Mouse (Mus musculus): Measurements from ENCODE around the gene Emid1. TPM values are rescaled to one million over a fixed set of nuclear protein-coding genes. Genes with fewer than 3 reads are reported as not detected.

Gene Emid1
- polyA plus RNA-seq, 1 experiment from 2014 or later: 13.0 TPM

- WGBS: 90% methylated on average over 7 of the region's 7 CpGs
- no peaks in the 10 kb centered on the region for H3K27me3 ChIP-seq (replicated peaks; ENCODE audit: control insufficient read depth, insufficient read depth, low read length)
- no peak overlapping the region for H3K4me2 ChIP-seq (ENCODE audit: low read length)
- H3K27ac ChIP-seq (ENCODE audit: low read depth, low read length): no peak overlapping the region
- no peaks in the 10 kb centered on the region for H3K36me3 ChIP-seq (ENCODE audit: control insufficient read depth, insufficient read depth, low read length)
- H3K9ac ChIP-seq (ENCODE audit: low read length): no peak overlapping the region
- DNase-seq (ENCODE audit: low spot score) (no peak), ATAC-seq (no peak)
- no peaks in the 10 kb centered on the region for H3K9me3 ChIP-seq (replicated peaks; ENCODE audit: control insufficient read depth, low read length)
- H3K4me1 ChIP-seq (ENCODE audit: control insufficient read depth, insufficient read depth, low read length): no peaks in the 10 kb centered on the region; the same call in 1 of the 2 replicates
- H3K4me3 ChIP-seq (ENCODE audit: low read depth, low read length): no peak overlapping the region
Observed at GRCm38 (mm10) chr11:5175141-5175540, 23.1 kb upstream of the Emid1 start.

GRCm38 (mm10) chr11:5172861-5173260, 20.8 kb upstream of the Emid1 start:
- DNase-seq (ENCODE audit: low spot score) (no peak), ATAC-seq (no peak)
- Histone ChIP-seq H3K4me2 (ENCODE audit: low read length) (no peak overlapping the region), H3K4me1 (ENCODE audit: control insufficient read depth, insufficient read depth, low read length) (peaks cover under 1% of the 10 kb centered on the region), H3K9ac (ENCODE audit: low read length) (no peak overlapping the region), H3K4me3 (ENCODE audit: low read depth, low read length) (no peak overlapping the region), H3K27me3 (replicated peaks; ENCODE audit: control insufficient read depth, insufficient read depth, low read length) (no peaks in the 10 kb centered on the region), H3K27ac (ENCODE audit: low read depth, low read length) (no peak overlapping the region), H3K36me3 (ENCODE audit: control insufficient read depth, insufficient read depth, low read length) (no peaks in the 10 kb centered on the region), H3K9me3 (replicated peaks; ENCODE audit: control insufficient read depth, low read length) (no peaks in the 10 kb centered on the region)
- whole genome bisulfite sequencing: 43% methylated on average over 3 of the region's 3 CpGs

GRCm38 (mm10) chr11:5167311-5167710, 15.3 kb upstream of the Emid1 start:
- H3K9ac ChIP-seq (ENCODE audit: low read length): no peak overlapping the region

GRCm38 (mm10) chr11:5165471-5165916, 13.4 kb upstream of the Emid1 start:
- H3K9ac ChIP-seq (ENCODE audit: low read length): no peak overlapping the region; the same call in 1 of the 2 replicates
- peak; percentile 77 for ATAC-seq

More at GRCm38 (mm10) chr11:5167311-5167710, 15.3 kb upstream of the Emid1 start:
- Histone ChIP-seq H3K27me3 (replicated peaks; ENCODE audit: control insufficient read depth, insufficient read depth, low read length) (no peaks in the 10 kb centered on the region), H3K4me2 (ENCODE audit: low read length) (no peak overlapping the region), H3K27ac (ENCODE audit: low read depth, low read length) (peak overlapping the region; percentile 71; the same call in 1 of the 2 replicates), H3K36me3 (ENCODE audit: control insufficient read depth, insufficient read depth, low read length) (no peaks in the 10 kb centered on the region), H3K9me3 (replicated peaks; ENCODE audit: control insufficient read depth, low read length) (no peaks in the 10 kb centered on the region), H3K4me1 (ENCODE audit: control insufficient read depth, insufficient read depth, low read length) (peaks cover 32% of the 10 kb centered on the region), H3K4me3 (ENCODE audit: low read depth, low read length) (no peak overlapping the region)
- peak; percentile 60 for ATAC-seq
- 14% methylated on average over 9 of the region's 9 CpGs for whole genome bisulfite sequencing
- peak; percentile 80 for DNase-seq (ENCODE audit: low spot score)

GRCm38 (mm10) chr11:5164310-5164709, 12.3 kb upstream of the Emid1 start:
- no peaks in the 10 kb centered on the region for H3K27me3 ChIP-seq (replicated peaks; ENCODE audit: control insufficient read depth, insufficient read depth, low read length)
- H3K9me3 ChIP-seq (replicated peaks; ENCODE audit: control insufficient read depth, low read length): no peaks in the 10 kb centered on the region; the same call in 1 of the 2 replicates
- ATAC-seq (no peak), DNase-seq (ENCODE audit: low spot score) (no peak)
- peaks cover 32% of the 10 kb centered on the region for H3K4me1 ChIP-seq (ENCODE audit: control insufficient read depth, insufficient read depth, low read length)
- H3K27ac ChIP-seq (ENCODE audit: low read depth, low read length): 0 out of 2 replicates have a peak overlapping the region, but pooled peaks have one; percentile 54
- no peak overlapping the region for H3K9ac ChIP-seq (ENCODE audit: low read length)
- no peaks in the 10 kb centered on the region for H3K36me3 ChIP-seq (ENCODE audit: control insufficient read depth, insufficient read depth, low read length)
- H3K4me3 ChIP-seq (ENCODE audit: low read depth, low read length): no peak overlapping the region
- 26% methylated on average over 8 of the region's 8 CpGs for WGBS
- no peak overlapping the region for H3K4me2 ChIP-seq (ENCODE audit: low read length)

More at GRCm38 (mm10) chr11:5165471-5165916, 13.4 kb upstream of the Emid1 start:
- H3K4me1 ChIP-seq (ENCODE audit: control insufficient read depth, insufficient read depth, low read length): peaks cover 32% of the 10 kb centered on the region
- no peaks in the 10 kb centered on the region for H3K36me3 ChIP-seq (ENCODE audit: control insufficient read depth, insufficient read depth, low read length)
- H3K27me3 ChIP-seq (replicated peaks; ENCODE audit: control insufficient read depth, insufficient read depth, low read length): no peaks in the 10 kb centered on the region
- WGBS: 14% methylated on average over 8 of the region's 8 CpGs
- H3K9me3 ChIP-seq (replicated peaks; ENCODE audit: control insufficient read depth, low read length): no peaks in the 10 kb centered on the region; the same call in 1 of the 2 replicates
- peak; percentile 86 for DNase-seq (ENCODE audit: low spot score)
- H3K4me2 ChIP-seq (ENCODE audit: low read length): no peak overlapping the region
- no peak overlapping the region for H3K4me3 ChIP-seq (ENCODE audit: low read depth, low read length)
- peak overlapping the region; percentile 86 for H3K27ac ChIP-seq (ENCODE audit: low read depth, low read length)

GRCm38 (mm10) chr11:5163421-5163820, 11.4 kb upstream of the Emid1 start:
- DNase-seq (ENCODE audit: low spot score) (no peak), ATAC-seq (no peak)
- Histone ChIP-seq H3K4me2 (ENCODE audit: low read length) (no peak overlapping the region), H3K36me3 (ENCODE audit: control insufficient read depth, insufficient read depth, low read length) (no peaks in the 10 kb centered on the region), H3K9ac (ENCODE audit: low read length) (no peak overlapping the region), H3K27me3 (replicated peaks; ENCODE audit: control insufficient read depth, insufficient read depth, low read length) (no peaks in the 10 kb centered on the region), H3K27ac (ENCODE audit: low read depth, low read length) (no peak overlapping the region), H3K4me1 (ENCODE audit: control insufficient read depth, insufficient read depth, low read length) (peaks cover 32% of the 10 kb centered on the region), H3K4me3 (ENCODE audit: low read depth, low read length) (no peak overlapping the region), H3K9me3 (replicated peaks; ENCODE audit: control insufficient read depth, low read length) (no peaks in the 10 kb centered on the region; the same call in 1 of the 2 replicates)
- WGBS: 95% methylated on average over 8 of the region's 8 CpGs

- no peaks in the 10 kb centered on the region for H3K27me3 ChIP-seq (replicated peaks; ENCODE audit: control insufficient read depth, insufficient read depth, low read length)
- H3K9me3 ChIP-seq (replicated peaks; ENCODE audit: control insufficient read depth, low read length): no peaks in the 10 kb centered on the region; the same call in 1 of the 2 replicates
- no peaks in the 10 kb centered on the region for H3K36me3 ChIP-seq (ENCODE audit: control insufficient read depth, insufficient read depth, low read length)
- H3K4me2 ChIP-seq (ENCODE audit: low read length): no peak overlapping the region
- ATAC-seq (no peak), DNase-seq (ENCODE audit: low spot score) (no peak)
- H3K27ac ChIP-seq (ENCODE audit: low read depth, low read length): no peak overlapping the region
- peaks cover 14% of the 10 kb centered on the region for H3K4me1 ChIP-seq (ENCODE audit: control insufficient read depth, insufficient read depth, low read length)
- H3K4me3 ChIP-seq (ENCODE audit: low read depth, low read length): no peak overlapping the region
- H3K9ac ChIP-seq (ENCODE audit: low read length): no peak overlapping the region
- 72% methylated on average over 17 of the region's 17 CpGs for WGBS
Observed at GRCm38 (mm10) chr11:5160722-5161485, 8.8 kb upstream of the Emid1 start.

- ATAC-seq (no peak), DNase-seq (ENCODE audit: low spot score) (no peak)
- Histone ChIP-seq H3K27me3 (replicated peaks; ENCODE audit: control insufficient read depth, insufficient read depth, low read length) (no peaks in the 10 kb centered on the region), H3K4me1 (ENCODE audit: control insufficient read depth, insufficient read depth, low read length) (no peaks in the 10 kb centered on the region), H3K9me3 (replicated peaks; ENCODE audit: control insufficient read depth, low read length) (no peaks in the 10 kb centered on the region; the same call in 1 of the 2 replicates), H3K36me3 (ENCODE audit: control insufficient read depth, insufficient read depth, low read length) (no peaks in the 10 kb centered on the region), H3K4me3 (ENCODE audit: low read depth, low read length) (no peak overlapping the region), H3K27ac (ENCODE audit: low read depth, low read length) (no peak overlapping the region), H3K4me2 (ENCODE audit: low read length) (no peak overlapping the region), H3K9ac (ENCODE audit: low read length) (no peak overlapping the region)
- WGBS: 93% methylated on average over 11 of the region's 11 CpGs
Observed at GRCm38 (mm10) chr11:5158056-5158455, 6.0 kb upstream of the Emid1 start.
